Mouse (Mus musculus): ENCODE measurements around the gene Ces2a.

Ces2a gene

GRCm38 (mm10) chr8:104733753-104734152 is at the start of gene Ces2a:
TSS of gene Ces2a (plus strand) at chr8:104734003.
- no peak for DNase-seq

- DNase-seq, result no peak
Observed at GRCm38 (mm10) chr8:104688433-104688832, 45.4 kb upstream of the Ces2a start.

GRCm38 (mm10) chr8:104698556-104698955 is 35.2 kb upstream of the Ces2a start:
- no peak for DNase-seq

GRCm38 (mm10) chr8:104701900-104702299 is 31.9 kb upstream of the Ces2a start:
- no peak for DNase-seq

- no peak for DNase-seq
Observed at GRCm38 (mm10) chr8:104721166-104721565, 12.6 kb upstream of the Ces2a start.

GRCm38 (mm10) chr8:104731451-104731850 is 2.4 kb upstream of the Ces2a start:
- no peak for DNase-seq

GRCm38 (mm10) chr8:104731969-104732368 is 1.8 kb upstream of the Ces2a start:
- no peak for DNase-seq

GRCm38 (mm10) chr8:104742039-104742438 is 8.2 kb downstream of the Ces2a start:
- no peak for DNase-seq

- no peak for DNase-seq
Observed at GRCm38 (mm10) chr8:104743410-104743809, 9.6 kb downstream of the Ces2a start.

GRCm38 (mm10) chr8:104752818-104753217 is 19.0 kb downstream of the Ces2a start:
- DNase-seq, result no peak

- no peak for DNase-seq
Observed at GRCm38 (mm10) chr8:104757621-104758020, 23.8 kb downstream of the Ces2a start.

- DNase-seq, result no peak
Observed at GRCm38 (mm10) chr8:104758209-104758608, 24.4 kb downstream of the Ces2a start.

- DNase-seq, result no peak
Observed at GRCm38 (mm10) chr8:104761126-104761525, 27.3 kb downstream of the Ces2a start.

- no peak for DNase-seq
Observed at GRCm38 (mm10) chr8:104766485-104766884, 32.7 kb downstream of the Ces2a start.

GRCm38 (mm10) chr8:104770365-104770764 is 36.6 kb downstream of the Ces2a start:
- DNase-seq, result no peak

- no peak for DNase-seq
Observed at GRCm38 (mm10) chr8:104787049-104787448, 53.2 kb downstream of the Ces2a start.

- DNase-seq, result no peak
Observed at GRCm38 (mm10) chr8:104788929-104789328, 55.1 kb downstream of the Ces2a start.

- DNase-seq, result no peak
Observed at GRCm38 (mm10) chr8:104789886-104790680, 56.3 kb downstream of the Ces2a start.
